Mouse (Mus musculus): ENCODE measurements at regions not wholly inside any gene's neighbourhood (a gene's known extent, or its start where the extent isn't known, plus 50 kb on each side); places are given as distances from the start of the nearest gene placed in this dataset.

DNA sequence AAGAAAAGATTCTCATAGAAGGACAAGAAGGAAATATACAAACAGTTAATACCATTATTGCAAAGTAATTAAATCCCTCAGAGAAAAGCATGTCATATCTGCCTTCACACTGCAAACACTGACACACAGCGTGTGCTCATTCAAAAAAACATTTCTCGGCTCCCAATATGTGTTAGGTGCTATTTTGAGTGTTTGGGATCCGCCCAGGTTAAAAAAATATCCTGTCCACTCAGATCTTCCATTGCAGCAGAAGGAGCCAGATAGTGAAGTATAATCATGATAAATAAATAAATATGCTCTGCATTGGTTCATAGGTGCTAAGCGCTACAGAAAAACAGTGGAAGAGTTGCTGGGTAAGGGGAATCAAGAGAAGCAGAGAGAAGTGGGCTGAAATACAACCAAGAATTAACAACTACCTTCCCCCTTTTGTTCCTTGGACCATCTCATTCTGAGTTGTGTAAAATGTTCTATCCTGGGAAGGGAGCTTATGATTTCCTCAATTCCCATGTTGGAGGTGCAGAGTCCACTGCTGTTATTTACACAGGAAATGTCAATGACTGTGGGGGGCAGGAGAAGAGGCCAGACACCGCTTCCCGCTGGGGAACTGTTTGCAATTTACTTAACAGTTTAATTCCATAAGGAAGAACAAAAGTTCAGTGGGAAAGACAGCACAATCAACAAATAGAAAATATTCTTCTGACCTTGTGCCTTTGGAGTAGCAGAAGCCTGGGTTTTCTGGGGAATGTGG, 139.9 kb downstream of the Tle1 start:
- no peak for DNase-seq (ENCODE audit: low read depth, low spot score)

GRCm38 (mm10) chr4:72049638-72050454, 150.9 kb downstream of the Tle1 start:
- DNase-seq (ENCODE audit: low read depth, low spot score): no peak

DNA sequence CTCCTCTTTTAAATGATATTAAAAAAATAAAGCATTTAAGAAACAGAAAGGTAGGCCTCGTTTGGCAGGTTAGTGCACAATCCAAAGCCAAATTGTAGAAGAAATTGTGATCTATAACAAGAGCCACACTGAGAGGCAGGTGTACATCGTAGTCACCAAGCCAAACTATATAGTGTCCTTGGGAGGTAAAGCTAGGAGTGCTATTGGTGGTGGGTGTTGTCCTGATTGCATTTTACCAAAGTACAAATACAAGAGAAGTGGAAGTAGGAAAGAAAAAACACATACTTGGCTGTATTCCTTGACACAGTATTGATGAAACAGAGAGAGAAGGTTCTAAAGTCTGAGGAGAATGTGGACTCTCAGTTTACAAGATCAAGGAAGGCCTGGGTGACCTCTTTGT, 178.6 kb downstream of the Tle1 start:
- no peak for DNase-seq (ENCODE audit: low read depth, low spot score)

DNA sequence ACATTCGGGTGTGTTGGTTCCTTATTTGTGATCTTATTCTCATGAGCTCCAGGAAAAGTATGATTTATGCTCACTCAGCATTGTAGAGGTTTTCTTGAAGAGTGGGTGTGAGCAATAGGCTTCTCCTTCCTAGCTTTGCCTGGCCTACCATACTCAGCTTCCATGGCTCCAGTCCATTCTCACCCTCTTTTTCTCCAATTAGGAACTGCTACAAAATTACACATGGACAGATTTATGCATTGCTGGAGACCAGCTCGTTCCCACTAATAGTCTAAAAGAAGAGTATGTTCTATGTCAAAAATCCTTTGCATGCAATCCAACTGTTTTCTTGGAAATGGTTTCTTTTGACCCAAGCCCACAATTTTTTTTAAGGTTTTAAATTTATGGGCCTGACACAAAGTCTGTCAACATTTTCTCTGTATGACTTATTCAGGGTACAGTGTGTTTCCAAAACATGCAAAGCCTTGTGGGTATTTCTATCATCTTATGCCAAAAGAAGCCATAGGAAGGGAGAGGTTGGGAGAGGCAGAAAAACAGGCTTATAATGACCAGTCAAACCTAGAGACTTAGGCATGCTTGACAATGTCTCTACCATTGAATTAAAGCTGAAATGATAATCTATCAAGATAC, 186.4 kb downstream of the Tle1 start:
- DNase-seq (ENCODE audit: low read depth, low spot score): peak; percentile 47

- no peak for DNase-seq (ENCODE audit: low read depth, low spot score)
Observed at GRCm38 (mm10) chr4:72013583-72013982, 187.1 kb downstream of the Tle1 start.

GRCm38 (mm10) chr4:72010316-72010715, 190.4 kb downstream of the Tle1 start:
- no peak for DNase-seq (ENCODE audit: low read depth, low spot score)

DNA sequence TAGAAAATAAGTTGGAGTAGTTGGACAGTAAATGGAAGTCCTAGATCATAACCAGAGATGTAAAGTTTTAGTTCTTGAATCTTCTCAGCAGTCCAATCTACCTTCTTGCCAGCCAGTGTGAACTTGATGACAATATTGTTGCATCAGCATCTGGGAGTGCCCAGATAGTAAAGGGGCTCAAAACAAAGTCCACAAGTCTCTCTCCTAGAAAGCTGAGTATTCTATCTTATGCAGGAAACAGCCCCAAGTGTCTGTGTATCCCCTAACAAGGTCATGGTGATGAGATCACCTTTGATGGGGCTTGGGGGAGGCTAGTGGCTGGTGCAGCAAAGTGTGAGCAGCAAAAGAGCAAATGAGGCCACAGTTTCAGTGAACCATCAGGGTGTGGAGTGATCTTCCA, 194.8 kb downstream of the Tle1 start:
- no peak for DNase-seq (ENCODE audit: low read depth, low spot score)

GRCm38 (mm10) chr4:72001221-72001875, 199.4 kb downstream of the Tle1 start:
- DNase-seq (ENCODE audit: low read depth, low spot score): no peak

GRCm38 (mm10) chr4:71968701-71969100, 210.9 kb upstream of the Gm11232 start:
- peak; percentile 91 for DNase-seq (ENCODE audit: low read depth, low spot score)

GRCm38 (mm10) chr4:71953441-71953840, 195.7 kb upstream of the Gm11232 start:
- DNase-seq (ENCODE audit: low read depth, low spot score): no peak

GRCm38 (mm10) chr4:71933240-71933986, 175.6 kb upstream of the Gm11232 start:
- no peak for DNase-seq (ENCODE audit: low read depth, low spot score)

GRCm38 (mm10) chr4:71932818-71933217, 175.1 kb upstream of the Gm11232 start:
- DNase-seq (ENCODE audit: low read depth, low spot score): no peak

GRCm38 (mm10) chr4:71911551-71911950, 153.8 kb upstream of the Gm11232 start:
- DNase-seq (ENCODE audit: low read depth, low spot score): no peak

- DNase-seq (ENCODE audit: low read depth, low spot score): no peak
Observed at GRCm38 (mm10) chr4:71875651-71876050, 117.9 kb upstream of the Gm11232 start.

DNA sequence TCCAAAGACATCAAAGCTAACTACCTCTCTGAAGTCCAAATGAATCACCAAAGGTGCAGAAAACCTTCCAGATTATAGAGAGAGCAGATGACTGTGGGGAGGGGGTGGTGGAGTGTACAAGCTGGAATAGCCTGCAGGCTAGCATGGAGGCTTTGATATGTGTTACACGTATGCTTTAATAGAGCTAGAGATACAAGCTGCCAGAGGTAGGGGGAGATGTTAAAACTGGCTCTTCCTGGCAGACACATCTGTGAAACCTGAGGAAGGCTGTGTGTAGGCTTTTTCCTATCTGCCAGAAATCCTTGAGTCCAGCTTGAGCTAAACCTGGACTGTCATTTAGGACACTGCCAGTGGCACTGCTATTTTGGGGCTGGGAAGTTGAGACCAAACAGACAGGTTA, 109.2 kb upstream of the Gm11232 start:
- DNase-seq (ENCODE audit: low read depth, low spot score): peak; percentile 64

DNA sequence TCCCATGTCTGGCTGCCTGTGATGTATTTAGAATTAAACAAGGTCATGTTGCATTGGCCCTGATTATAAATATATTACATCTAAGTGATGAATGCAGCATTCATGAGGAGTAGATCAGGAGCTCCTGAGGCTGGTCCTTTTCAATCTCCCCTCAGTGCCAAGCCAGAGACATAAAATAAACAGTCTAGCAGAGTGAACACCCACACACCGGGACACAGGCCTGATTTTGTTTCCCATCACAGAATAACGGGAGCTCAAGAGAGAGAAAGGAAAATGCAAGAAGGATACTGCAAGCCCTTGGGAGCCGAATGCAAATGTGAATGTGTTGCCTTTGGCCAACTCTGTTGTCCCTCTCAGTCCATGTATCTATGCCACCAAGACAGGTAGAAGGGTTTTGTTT, 84.1 kb upstream of the Gm11232 start:
- DNase-seq (ENCODE audit: low read depth, low spot score): no peak

DNA sequence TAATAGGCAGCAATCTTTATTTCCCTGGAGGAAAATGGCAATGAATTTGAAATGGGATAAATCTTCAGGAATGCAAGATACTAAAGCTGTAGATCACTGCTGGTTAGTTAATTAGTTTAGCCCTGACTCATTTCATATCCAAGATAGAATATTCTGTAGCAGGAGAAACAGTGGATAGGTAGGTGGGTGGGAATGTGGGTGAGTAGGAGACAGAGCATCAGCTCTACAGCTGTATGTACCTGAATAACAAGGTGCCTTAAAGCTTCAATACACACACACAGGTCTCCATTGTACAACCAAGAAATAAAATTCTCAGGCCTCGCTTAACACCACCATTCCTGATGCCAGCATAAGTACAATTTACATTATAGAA, 83.0 kb upstream of the Gm11232 start:
- no peak for DNase-seq (ENCODE audit: low read depth, low spot score)

DNA sequence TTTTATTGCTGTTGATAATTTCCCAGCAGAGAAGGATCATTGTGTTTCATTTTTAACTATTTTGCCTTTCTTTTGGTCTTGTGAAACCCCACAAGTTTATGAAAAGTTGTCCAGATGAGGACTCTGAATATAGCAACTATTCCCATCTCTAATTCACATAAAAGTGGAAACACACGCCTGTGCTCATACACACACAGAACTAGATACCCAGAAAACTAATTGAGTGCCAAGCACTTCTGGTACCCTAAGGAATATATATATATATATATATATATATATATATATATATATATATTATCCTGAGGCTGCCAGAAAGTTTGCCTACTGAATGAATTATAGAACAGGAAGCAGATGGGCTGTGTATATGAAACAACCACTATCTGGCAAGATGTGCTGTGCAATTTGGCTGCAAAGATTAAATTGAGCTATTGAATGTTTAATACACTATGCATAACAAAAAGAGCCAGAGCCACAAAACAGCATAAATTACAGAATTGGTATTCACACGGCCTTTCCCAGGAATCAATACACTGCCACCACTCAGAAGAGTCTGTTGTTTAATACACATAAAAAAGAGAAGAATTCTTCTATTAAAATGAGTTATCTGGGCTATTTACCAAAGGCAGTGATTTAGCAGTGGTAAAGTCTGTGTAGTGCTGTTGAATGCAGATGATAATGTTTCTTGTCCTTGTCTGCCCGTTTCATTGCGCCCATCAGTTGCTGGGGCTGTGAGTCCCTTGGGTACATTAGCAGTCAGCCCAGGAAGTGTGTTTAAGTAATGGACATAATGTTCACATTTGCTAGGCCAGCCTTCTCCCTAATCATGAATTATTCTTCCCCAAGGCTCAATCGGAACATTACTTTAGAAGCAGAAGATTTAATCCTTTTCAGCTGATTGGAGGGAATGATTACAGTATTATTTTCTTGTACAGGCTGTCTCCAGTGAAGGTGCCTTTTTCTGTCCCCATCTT, 82.3 kb upstream of the Gm11232 start:
- DNase-seq (ENCODE audit: low read depth, low spot score): peak; percentile 17

- DNase-seq (ENCODE audit: low read depth, low spot score): peak; percentile 71
Observed at GRCm38 (mm10) chr4:71839134-71839802, 81.5 kb upstream of the Gm11232 start.

DNA sequence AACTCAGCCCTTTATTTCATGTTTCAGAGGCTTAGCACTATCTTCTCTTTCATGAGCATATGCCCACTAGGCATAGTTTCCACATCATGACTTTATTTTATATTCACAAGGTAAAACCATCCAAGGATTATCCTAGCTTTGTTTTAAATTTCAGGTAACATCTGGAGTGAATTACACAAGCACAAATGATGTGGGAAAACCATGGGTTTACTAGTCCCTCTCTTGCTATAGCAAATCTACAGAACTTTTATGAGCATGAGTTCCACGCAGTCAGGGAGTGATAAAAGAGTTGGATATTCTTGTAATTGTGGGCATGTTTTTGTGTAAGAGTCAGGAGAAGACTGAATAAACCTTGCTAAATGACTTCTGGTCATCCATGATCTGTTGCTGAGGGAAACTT, 78.0 kb upstream of the Gm11232 start:
- DNase-seq (ENCODE audit: low read depth, low spot score): no peak

Data from skeletal muscle tissue, adult 2 months (tissue).